Mouse (Mus musculus) liver, adult 2 months (tissue): Measurements from ENCODE around the gene Rbbp9.

Experiments used
- CTCF ChIP-seq: fragments of 200-500 bp; IDR thresholded peaks from 2 replicates; pipeline ENCODE4 v1.5.1; 2011; ENCODE audit warnings: low read depth, low read length, control low read depth
- POLR2A ChIP-seq: fragments of 200-500 bp; IDR thresholded peaks from 2 replicates; pipeline ENCODE4 v1.6.1; 2011; ENCODE audit warnings: low read length, control low read depth; ENCODE audit not compliant: insufficient read depth; ENCODE audit errors: extremely low read depth

GRCm38 (mm10) chr2:144514619-144515018, 36.0 kb downstream of the Rbbp9 start:
- TF ChIP-seq POLR2A (no peak), CTCF (no peak)
